Mouse (Mus musculus) myocyte (in vitro differentiated cells): ENCODE results near the gene Pin1.

ENCODE experiments used
- MAX ChIP-seq: IDR thresholded peaks from one replicate; pipeline ENCODE4 v1.6.1; 2011; ENCODE audit warnings: low read depth, mild to moderate bottlenecking, control low read depth
- POLR2A ChIP-seq: IDR thresholded peaks from one replicate; pipeline ENCODE4 v1.6.1; 2011; ENCODE audit warnings: low read depth, mild to moderate bottlenecking, control low read depth, moderate library complexity; ENCODE audit not compliant: insufficient read length
- TCF12 ChIP-seq: IDR thresholded peaks from one replicate; pipeline ENCODE4 v1.6.1; 2011; ENCODE audit warnings: mild to moderate bottlenecking, control low read depth; ENCODE audit not compliant: poor library complexity, insufficient read depth, severe bottlenecking
- USF1 ChIP-seq: IDR thresholded peaks from one replicate; pipeline ENCODE4 v1.6.1; 2011; ENCODE audit warnings: low read depth, mild to moderate bottlenecking, control low read depth, moderate library complexity

DNA sequence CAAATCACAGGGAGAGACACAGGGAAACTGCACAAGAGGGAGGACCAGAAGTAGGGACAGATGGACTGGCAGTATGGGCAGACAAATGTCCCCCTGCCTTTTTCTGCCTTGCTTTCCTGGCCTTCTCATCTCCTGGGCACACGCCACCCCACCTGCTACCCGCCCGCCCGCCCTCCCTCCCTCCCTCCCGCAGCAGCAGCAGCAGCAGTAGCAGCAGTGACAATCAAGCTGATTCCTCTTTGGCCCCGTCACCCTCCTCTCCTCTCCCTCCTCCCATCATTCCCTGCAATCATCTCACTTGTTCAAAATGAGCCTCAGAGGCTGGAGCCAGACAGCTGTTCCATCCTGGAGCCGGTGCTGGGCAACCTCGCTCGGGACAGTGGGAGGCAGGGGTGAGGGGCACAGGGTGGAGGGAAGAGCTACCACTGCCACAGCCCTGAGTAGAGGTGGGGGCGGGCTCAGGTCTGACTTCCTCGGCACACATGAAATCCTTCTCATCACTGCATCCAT is 61.6 kb downstream of the Pin1 start:
- TF ChIP-seq USF1, result no peak
- no peak for TF ChIP-seq POLR2A
- no peak for TF ChIP-seq TCF12
- TF ChIP-seq MAX, result no peak
